Mouse (Mus musculus) megakaryocyte, embryonic 14.5 days (primary cell): ENCODE results near the gene Mfsd2a.

Experiments used
- FLI1 ChIP-seq: IDR thresholded peaks from 2 replicates; pipeline ENCODE4 v1.6.1; 2012; ENCODE audit warnings: low read length, inconsistent platforms, mixed read lengths
- GATA1 ChIP-seq: IDR thresholded peaks from 3 replicates; pipeline ENCODE4 v1.6.1; 2012; ENCODE audit warnings: mixed read lengths, low read length, inconsistent platforms, borderline replicate concordance

DNA sequence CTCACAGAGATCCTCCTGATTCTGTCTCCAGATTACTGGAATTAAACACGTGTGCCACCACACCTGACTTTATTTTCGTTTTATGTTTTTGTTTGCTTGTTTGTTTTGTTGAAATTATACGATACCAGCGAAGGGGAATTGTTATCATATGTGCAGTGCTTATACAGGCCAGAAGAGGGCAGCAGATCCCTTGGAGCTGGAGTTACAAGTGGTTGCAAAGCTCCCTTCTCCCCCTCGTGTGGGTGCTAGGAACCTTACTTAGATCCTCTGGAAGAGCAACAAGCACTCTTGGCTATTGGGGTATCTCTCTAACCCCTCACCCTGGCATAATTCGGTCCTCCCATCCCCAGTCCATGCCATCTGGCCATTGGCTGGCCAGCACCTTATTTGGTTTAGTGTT is 50.4 kb downstream of the Mfsd2a start:
- no peak for TF ChIP-seq GATA1
- TF ChIP-seq FLI1, result no peak
